Mouse (Mus musculus) heart, embryonic 15.5 days (tissue): ENCODE data around the gene Cilp. TPM values are rescaled to one million over a fixed set of nuclear protein-coding genes. Genes with fewer than 3 reads are reported as not detected.
"Not testable (repeated sequence)": the region's sequence is repeated elsewhere in the genome, so short reads cannot be mapped to it uniquely, and the experiment has no call there.

ENCODE experiments used
- ATAC-seq: fragments of 200-750 bp; cut with Nextera tagmentation; replicated peaks from 2 replicates; pipeline ENCODE4 v1.8.0; 2017; ENCODE audit warnings: low read depth, moderate TSS enrichment; ENCODE audit not compliant: insufficient number of reproducible peaks, insufficient read depth, low FRiP score
- H3K27ac ChIP-seq: fragments of 300-500 bp; sonication (generic); 2 replicates; pipeline ENCODE4 v1.5.1; 2015; ENCODE audit warnings: mild to moderate bottlenecking, inconsistent platforms
- H3K27me3 ChIP-seq: fragments of 300-500 bp; sonication (generic); 2 replicates; pipeline ENCODE4 v1.6.1; 2015; ENCODE audit warnings: inconsistent platforms
- H3K36me3 ChIP-seq: fragments of 300-500 bp; sonication (generic); 2 replicates; pipeline ENCODE4 v1.6.1; 2015; ENCODE audit warnings: mild to moderate bottlenecking, inconsistent platforms
- H3K4me1 ChIP-seq: fragments of 300-500 bp; sonication (generic); replicated peaks from 2 replicates; pipeline ENCODE4 v1.6.1; 2015; ENCODE audit warnings: inconsistent platforms
- H3K4me2 ChIP-seq: fragments of 300-500 bp; sonication (generic); 2 replicates; pipeline ENCODE4 v1.6.1; 2015; ENCODE audit warnings: inconsistent platforms, mild to moderate bottlenecking, moderate library complexity
- H3K4me3 ChIP-seq: fragments of 300-500 bp; sonication (generic); 2 replicates; pipeline ENCODE4 v1.5.1; 2015; ENCODE audit warnings: mild to moderate bottlenecking, inconsistent platforms
- H3K9ac ChIP-seq: fragments of 300-500 bp; sonication (generic); 2 replicates; pipeline ENCODE4 v1.6.1; 2015; ENCODE audit warnings: mild to moderate bottlenecking, inconsistent platforms
- H3K9me3 ChIP-seq: fragments of 300-500 bp; sonication (generic); replicated peaks from 2 replicates; pipeline ENCODE4 v1.6.1; 2016; ENCODE audit warnings: inconsistent platforms
- WGBS: fragments of 180-500 bp; shearing (Covaris S2); methylation state at CpG from one replicate; pipeline ENCODE4 v1.1.7; 2015; ENCODE audit warnings: mixed read lengths; 5-methylcytosine and 5-hydroxymethylcytosine counted together
- polyA plus RNA-seq: library from polyadenylated mRNA; unstranded; fragments of >200 nt; fragmentation: Nextera tagmentation; extraction: Ambion mirVana; gene quantifications from 2 replicates; pipeline ENCODE4 v1.2.1, GENCODE M21; 2015

The Cilp gene
- polyA plus RNA-seq, 1 experiment from 2014 or later: 0.04 TPM

- Histone ChIP-seq H3K36me3 (no peaks in the 10 kb centered on the region), H3K4me3 (no peak overlapping the region), H3K4me1 (no peaks in the 10 kb centered on the region), H3K9ac (no peak overlapping the region), H3K9me3 (no peaks in the 10 kb centered on the region), H3K27ac (no peak overlapping the region), H3K27me3 (no peaks in the 10 kb centered on the region), H3K4me2 (no peak overlapping the region)
- 70% methylated on average over 4 of the region's 4 CpGs for WGBS
- no peak for ATAC-seq
Measured at GRCm38 (mm10) chr9:65275810-65276530, 11.0 kb downstream of the Cilp start.

- 66% methylated on average over 5 of the region's 5 CpGs for WGBS
- Histone ChIP-seq H3K4me3 (no peak overlapping the region), H3K9me3 (no peaks in the 10 kb centered on the region), H3K4me1 (no peaks in the 10 kb centered on the region), H3K27me3 (no peaks in the 10 kb centered on the region), H3K9ac (no peak overlapping the region), H3K27ac (no peak overlapping the region), H3K4me2 (no peak overlapping the region), H3K36me3 (no peaks in the 10 kb centered on the region)
- no peak for ATAC-seq
Measured at GRCm38 (mm10) chr9:65281536-65282151, 16.7 kb downstream of the Cilp start.

- 2% methylated on average over 3 of the region's 3 CpGs for WGBS
- H3K36me3 ChIP-seq: no peaks in the 10 kb centered on the region
- ATAC-seq: no peak
- H3K9ac ChIP-seq: no peak overlapping the region
- no peak overlapping the region for H3K4me3 ChIP-seq
- H3K9me3 ChIP-seq: no peaks in the 10 kb centered on the region
- no peaks in the 10 kb centered on the region for H3K4me1 ChIP-seq
- no peaks in the 10 kb centered on the region for H3K27me3 ChIP-seq
- no peak overlapping the region for H3K4me2 ChIP-seq
- no peak overlapping the region for H3K27ac ChIP-seq
Measured at GRCm38 (mm10) chr9:65283301-65283700, 18.3 kb downstream of the Cilp start.

GRCm38 (mm10) chr9:65288252-65288651 is 23.3 kb downstream of the Cilp start:
- ATAC-seq, H3K4me3 ChIP-seq, H3K27me3 ChIP-seq, H3K4me2 ChIP-seq, H3K36me3 ChIP-seq, H3K27ac ChIP-seq, H3K9me3 ChIP-seq, H3K9ac ChIP-seq, H3K4me1 ChIP-seq: not testable (repeated sequence)
- 69% methylated on average over 5 of the region's 5 CpGs for WGBS

- Histone ChIP-seq H3K27me3 (no peaks in the 10 kb centered on the region), H3K9ac (no peak overlapping the region), H3K4me2 (no peak overlapping the region), H3K9me3 (no peaks in the 10 kb centered on the region), H3K4me1 (peaks cover 7% of the 10 kb centered on the region), H3K27ac (no peak overlapping the region), H3K4me3 (no peak overlapping the region), H3K36me3 (no peaks in the 10 kb centered on the region)
- no peak for ATAC-seq
- 91% methylated on average over 4 of the region's 4 CpGs for WGBS
Measured at GRCm38 (mm10) chr9:65289988-65290387, 25.0 kb downstream of the Cilp start.

GRCm38 (mm10) chr9:65292421-65292820 is 27.4 kb downstream of the Cilp start:
- H3K27me3 ChIP-seq: no peaks in the 10 kb centered on the region
- H3K27ac ChIP-seq: no peak overlapping the region
- no peak overlapping the region; the same call in 1 of the 2 replicates for H3K4me2 ChIP-seq
- no peak for ATAC-seq
- H3K9ac ChIP-seq: no peak overlapping the region
- no peaks in the 10 kb centered on the region for H3K9me3 ChIP-seq
- no peaks in the 10 kb centered on the region for H3K36me3 ChIP-seq
- WGBS: 68% methylated on average over 3 of the region's 3 CpGs
- no peak overlapping the region for H3K4me3 ChIP-seq
- H3K4me1 ChIP-seq: peaks cover 17% of the 10 kb centered on the region

GRCm38 (mm10) chr9:65293119-65293518 is 28.1 kb downstream of the Cilp start:
- Histone ChIP-seq H3K9ac (peak overlapping the region; percentile 78), H3K36me3 (no peaks in the 10 kb centered on the region), H3K4me2 (peak overlapping the region; percentile 76), H3K27me3 (no peaks in the 10 kb centered on the region), H3K4me3 (peak overlapping the region; percentile 94), H3K27ac (peak overlapping the region; percentile 90), H3K9me3 (no peaks in the 10 kb centered on the region), H3K4me1 (peaks cover 17% of the 10 kb centered on the region)
- 20% methylated on average over 5 of the region's 5 CpGs for WGBS
- no peak for ATAC-seq

- peak overlapping the region; percentile 78 for H3K9ac ChIP-seq
- H3K9me3 ChIP-seq: no peaks in the 10 kb centered on the region
Measured at GRCm38 (mm10) chr9:65293580-65293972, 28.6 kb downstream of the Cilp start.

GRCm38 (mm10) chr9:65293973-65294715 is 29.2 kb downstream of the Cilp start, which contains the start of gene Clpx:
Gene Clpx (plus strand): TSS chr9:65294260.
- H3K4me3 ChIP-seq: peak within 1 kb of the TSS; percentile 94
- WGBS: under 1% methylated on average over 71 of the region's 71 CpGs
- H3K4me1 ChIP-seq: peaks cover 21% of the 10 kb centered on the region
- no peaks in the 10 kb centered on the region for H3K36me3 ChIP-seq
- peak within 1 kb of the TSS; percentile 91 for H3K27ac ChIP-seq
- no peaks in the 10 kb centered on the region for H3K9me3 ChIP-seq
- no peaks in the 10 kb centered on the region for H3K27me3 ChIP-seq
- H3K4me2 ChIP-seq: peak within 1 kb of the TSS; percentile 76
- ATAC-seq: peak; percentile 92
- H3K9ac ChIP-seq: peak within 1 kb of the TSS; percentile 94

More at GRCm38 (mm10) chr9:65293580-65293972, 28.6 kb downstream of the Cilp start:
- H3K36me3 ChIP-seq: no peaks in the 10 kb centered on the region
- H3K4me1 ChIP-seq: peaks cover 17% of the 10 kb centered on the region
- ATAC-seq: 0 out of 2 replicates have a peak, but pooled peaks have one; percentile 20
- peak overlapping the region; percentile 90 for H3K27ac ChIP-seq
- WGBS: under 1% methylated on average over 9 of the region's 9 CpGs
- H3K27me3 ChIP-seq: no peaks in the 10 kb centered on the region
- peak overlapping the region; percentile 76 for H3K4me2 ChIP-seq
- peak overlapping the region; percentile 94 for H3K4me3 ChIP-seq

- peak overlapping the region; percentile 91 for H3K27ac ChIP-seq
- H3K36me3 ChIP-seq: 0 out of 2 replicates have a peak, but pooled peaks cover 3% of the 10 kb centered on the region
- H3K9me3 ChIP-seq: no peaks in the 10 kb centered on the region
- no peaks in the 10 kb centered on the region for H3K27me3 ChIP-seq
- no peak for ATAC-seq
- WGBS: 1% methylated on average over 28 of the region's 28 CpGs
- peaks cover 21% of the 10 kb centered on the region for H3K4me1 ChIP-seq
- H3K4me2 ChIP-seq: peak overlapping the region; percentile 76
- H3K9ac ChIP-seq: peak overlapping the region; percentile 94
- peak overlapping the region; percentile 94 for H3K4me3 ChIP-seq
Measured at GRCm38 (mm10) chr9:65294716-65295378, 29.9 kb downstream of the Cilp start.

GRCm38 (mm10) chr9:65297056-65297455 is 32.1 kb downstream of the Cilp start:
- no peak for ATAC-seq
- no peaks in the 10 kb centered on the region for H3K27me3 ChIP-seq
- H3K4me1 ChIP-seq: peaks cover 21% of the 10 kb centered on the region
- WGBS: 91% methylated on average over 2 of the region's 2 CpGs
- no peak overlapping the region for H3K4me3 ChIP-seq
- H3K4me2 ChIP-seq: no peak overlapping the region
- no peaks in the 10 kb centered on the region for H3K9me3 ChIP-seq
- H3K36me3 ChIP-seq: peaks cover 20% of the 10 kb centered on the region
- H3K27ac ChIP-seq: no peak overlapping the region
- no peak overlapping the region for H3K9ac ChIP-seq
